Mouse (Mus musculus) ES-E14 (cell line): ENCODE data around the gene Cyp2b19. TPM values are rescaled to one million over a fixed set of nuclear protein-coding genes. Genes with fewer than 3 reads are reported as not detected.

Experiments
- DNase-seq: peaks from one replicate; pipeline ENCODE4 v3.0.0-alpha.2; 2013; ENCODE audit warnings: low read depth, low spot score
- H3K27ac ChIP-seq: 2 replicates; pipeline ENCODE4 v1.5.1; 2012; ENCODE audit warnings: low read depth, mild to moderate bottlenecking, low read length, moderate library complexity, mixed read lengths; ENCODE audit not compliant: poor library complexity, insufficient read depth, severe bottlenecking
- H3K36me3 ChIP-seq: 2 replicates; pipeline ENCODE4 v1.6.1; 2012; ENCODE audit warnings: mild to moderate bottlenecking, low read length, moderate library complexity, mixed read lengths; ENCODE audit not compliant: control insufficient read depth, poor library complexity, insufficient read depth, severe bottlenecking
- H3K4me1 ChIP-seq, 2 experiments: fragments of 150-350 bp in 1 of 2; sonication (generic) in 1 of 2; 2 replicates each; pipeline ENCODE4 v1.6.1; 2012; ENCODE audit warnings: low read length in 2 of 2, mild to moderate bottlenecking in 1 of 2, mixed read lengths in 1 of 2; ENCODE audit not compliant: control insufficient read depth in 2 of 2, insufficient read depth in 2 of 2, poor library complexity in 1 of 2
- H3K4me3 ChIP-seq, 2 experiments: fragments of 150-350 bp in 1 of 2; sonication (generic) in 1 of 2; 2 replicates each; pipeline ENCODE4 v1.5.1; 2012; ENCODE audit warnings: low read length in 2 of 2, low read depth in 1 of 2, mild to moderate bottlenecking in 1 of 2, mixed read lengths in 1 of 2; ENCODE audit not compliant: insufficient read depth in 1 of 2, poor library complexity in 1 of 2, severe bottlenecking in 1 of 2
- H3K9ac ChIP-seq: 2 replicates; pipeline ENCODE4 v1.6.1; 2012; ENCODE audit warnings: low read depth, mild to moderate bottlenecking, low read length, mixed read lengths; ENCODE audit not compliant: poor library complexity, insufficient read depth, severe bottlenecking
- H3K9me3 ChIP-seq: fragments of 150-350 bp; sonication (generic); 2 replicates; pipeline ENCODE4 v1.6.1; 2012; ENCODE audit warnings: low read depth, mild to moderate bottlenecking, low read length; ENCODE audit not compliant: control insufficient read depth, insufficient read depth
- CHD2 ChIP-seq: IDR thresholded peaks from 2 replicates; pipeline ENCODE4 v1.6.1; 2014; ENCODE audit warnings: mild to moderate bottlenecking, low read depth, low read length, inconsistent platforms
- HCFC1 ChIP-seq: IDR thresholded peaks from 2 replicates; pipeline ENCODE4 v1.6.1; 2012; ENCODE audit warnings: low read length, inconsistent platforms, borderline replicate concordance; ENCODE audit not compliant: insufficient read depth
- MAFK ChIP-seq: IDR thresholded peaks from 2 replicates; pipeline ENCODE4 v1.6.1; 2014; ENCODE audit warnings: mild to moderate bottlenecking, low read depth, low read length, inconsistent platforms; ENCODE audit not compliant: insufficient read depth
- ZC3H11A ChIP-seq: IDR thresholded peaks from 2 replicates; pipeline ENCODE4 v1.6.1; 2012; ENCODE audit warnings: low read depth, mild to moderate bottlenecking, inconsistent platforms, low read length, borderline replicate concordance
- ZNF384 ChIP-seq: IDR thresholded peaks from 2 replicates; pipeline ENCODE4 v1.6.1; 2012; ENCODE audit warnings: low read depth, low read length, inconsistent platforms
- in situ Hi-C, 2 experiments: fragments of 600-800 bp; cut with MboI; formaldehyde crosslinking; loops; one replicate each; pipeline ENCODE4 v1.15.1; 2025; ENCODE audit warnings: low sequenced_read_pairs in 2 of 2, inconsistent platforms in 1 of 2; ENCODE audit not compliant: unreplicated experiment in 2 of 2
- total RNA-seq: library from RNA; depleted of rRNA; stranded (reverse); fragments of 300-350 nt; gene quantifications from 2 replicates; pipeline ENCODE4 v1.2.3, GENCODE M21; 2012; rRNA removed

Cyp2b19 gene
- total RNA-seq, result not detected in 2 replicates

GRCm38 (mm10) chr7:26756842-26757241, at the start of gene Cyp2b19:
Gene Cyp2b19, plus strand, starts transcription at chr7:26757142.
- in situ Hi-C loops, result no loop called here
- Histone ChIP-seq H3K27ac (no peak within 1 kb of the TSS), H3K36me3 (no peaks in the 10 kb centered on the region), H3K4me1 (no peaks in the 10 kb centered on the region), H3K9ac (no peak within 1 kb of the TSS), H3K9me3 (no peaks in the 10 kb centered on the region), H3K4me3 (no peak within 1 kb of the TSS)
- TF ChIP-seq MAFK (no peak), CHD2 (no peak), HCFC1 (no peak), ZNF384 (no peak), ZC3H11A (no peak)
- no peak for DNase-seq

- Histone ChIP-seq H3K36me3 (no peaks in the 10 kb centered on the region), H3K9me3 (no peaks in the 10 kb centered on the region), H3K27ac (no peak overlapping the region), H3K4me3 (peak overlapping the region; percentile 11 to 42; a peak in 2 of 4 replicates), H3K9ac (peak overlapping the region; percentile 13; the same call in 1 of the 2 replicates), H3K4me1 (no peaks in the 10 kb centered on the region; a peak in 1 of 4 replicates)
- no peak for TF ChIP-seq CHD2
- no peak for TF ChIP-seq ZNF384
- TF ChIP-seq ZC3H11A, result no peak
- no peak for TF ChIP-seq MAFK
- TF ChIP-seq HCFC1, result no peak
- no peak for DNase-seq
- in situ Hi-C loops, result no loop called here
Observed at GRCm38 (mm10) chr7:26711061-26711460, 45.9 kb upstream of the Cyp2b19 start.

- TF ChIP-seq ZNF384, result no peak
- TF ChIP-seq CHD2, result no peak
- no peak for TF ChIP-seq HCFC1
- no peak for TF ChIP-seq MAFK
- TF ChIP-seq ZC3H11A, result no peak
- Histone ChIP-seq H3K36me3 (no peaks in the 10 kb centered on the region), H3K9ac (no peak overlapping the region), H3K4me3 (no peak overlapping the region), H3K9me3 (no peaks in the 10 kb centered on the region), H3K27ac (no peak overlapping the region), H3K4me1 (no peaks in the 10 kb centered on the region)
- no peak for DNase-seq
- in situ Hi-C loops, result no loop called here
Observed at GRCm38 (mm10) chr7:26738940-26739339, 18.0 kb upstream of the Cyp2b19 start.

GRCm38 (mm10) chr7:26743948-26744347, 13.0 kb upstream of the Cyp2b19 start:
- Histone ChIP-seq H3K9ac (no peak overlapping the region), H3K36me3 (no peaks in the 10 kb centered on the region), H3K4me1 (no peaks in the 10 kb centered on the region), H3K4me3 (no peak overlapping the region), H3K9me3 (no peaks in the 10 kb centered on the region), H3K27ac (no peak overlapping the region)
- TF ChIP-seq HCFC1 (no peak), CHD2 (no peak), MAFK (no peak), ZC3H11A (no peak), ZNF384 (no peak)
- DNase-seq, result no peak
- in situ Hi-C loops, result no loop called here

- TF ChIP-seq ZC3H11A (no peak), MAFK (no peak)
- no peaks in the 10 kb centered on the region for H3K36me3 ChIP-seq
- no peak overlapping the region for H3K4me3 ChIP-seq
- no peak overlapping the region for H3K27ac ChIP-seq
- H3K9ac ChIP-seq, result no peak overlapping the region
- H3K4me1 ChIP-seq, result no peaks in the 10 kb centered on the region
- in situ Hi-C loops, result no loop called here
- no peaks in the 10 kb centered on the region for H3K9me3 ChIP-seq
- DNase-seq, result no peak
Observed at GRCm38 (mm10) chr7:26745486-26745885, 11.5 kb upstream of the Cyp2b19 start.
